Mouse (Mus musculus): ENCODE measurements around the gene Iqck. TPM values are rescaled to one million over a fixed set of nuclear protein-coding genes. Genes with fewer than 3 reads are reported as not detected.

Iqck gene
- polyA plus RNA-seq, 1 experiment from 2014 or later: 3.1 TPM

DNA sequence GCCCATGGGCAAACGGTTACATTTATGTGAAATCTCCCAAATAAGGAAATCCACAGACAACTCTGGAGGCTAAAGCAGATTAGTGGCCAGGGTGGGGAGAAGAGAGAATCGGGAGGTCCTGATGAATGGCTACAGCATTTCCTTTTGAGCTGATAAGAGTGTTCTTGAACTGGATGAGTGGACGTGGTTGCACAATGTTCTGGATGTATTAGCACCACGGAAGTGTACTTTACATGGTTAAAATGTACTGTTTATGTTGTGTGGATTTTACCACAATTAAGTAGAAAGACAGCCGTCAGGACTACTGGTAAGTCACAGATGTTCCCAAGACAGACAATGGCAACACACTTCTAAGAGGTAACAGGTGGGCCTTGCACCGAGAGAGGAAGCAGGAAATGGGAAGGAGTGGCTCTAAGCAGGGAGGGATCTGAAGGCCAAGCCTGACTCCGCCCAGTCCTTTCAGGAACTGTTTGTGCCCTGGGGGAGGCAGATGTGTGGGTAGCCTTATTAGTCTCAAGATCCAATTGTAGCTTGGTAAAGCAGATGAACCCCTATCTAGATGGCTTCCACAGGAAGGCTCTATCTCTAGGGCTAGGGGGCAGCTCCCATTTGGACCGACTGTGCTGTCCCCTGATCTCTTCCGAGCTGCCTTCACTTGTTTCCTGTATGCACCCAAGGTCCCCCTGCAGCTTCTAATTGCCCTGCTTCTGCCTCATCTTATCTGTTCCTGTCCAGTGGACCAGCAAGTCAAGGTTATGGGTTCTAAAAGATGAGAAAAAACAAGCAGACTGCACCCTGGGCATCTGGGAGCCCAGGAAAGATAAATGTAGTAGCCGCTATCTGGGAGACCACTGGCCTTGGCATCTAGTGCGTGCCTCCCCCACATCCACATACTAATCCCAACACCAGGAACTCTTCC, 82.2 kb downstream of the Iqck start:
- Histone ChIP-seq H3K27me3 (no peaks in the 10 kb centered on the region), H3K9ac (no peak overlapping the region), H3K4me3 (replicated peaks) (no peak overlapping the region), H3K4me1 (no peaks in the 10 kb centered on the region), H3K27ac (no peak overlapping the region), H3K9me3 (replicated peaks) (no peaks in the 10 kb centered on the region), H3K36me3 (no peaks in the 10 kb centered on the region), H3K4me2 (no peak overlapping the region)
- ATAC-seq (replicated peaks; ENCODE audit: low FRiP score): no peak
- 72% methylated on average over 11 of the region's 11 CpGs for WGBS

DNA sequence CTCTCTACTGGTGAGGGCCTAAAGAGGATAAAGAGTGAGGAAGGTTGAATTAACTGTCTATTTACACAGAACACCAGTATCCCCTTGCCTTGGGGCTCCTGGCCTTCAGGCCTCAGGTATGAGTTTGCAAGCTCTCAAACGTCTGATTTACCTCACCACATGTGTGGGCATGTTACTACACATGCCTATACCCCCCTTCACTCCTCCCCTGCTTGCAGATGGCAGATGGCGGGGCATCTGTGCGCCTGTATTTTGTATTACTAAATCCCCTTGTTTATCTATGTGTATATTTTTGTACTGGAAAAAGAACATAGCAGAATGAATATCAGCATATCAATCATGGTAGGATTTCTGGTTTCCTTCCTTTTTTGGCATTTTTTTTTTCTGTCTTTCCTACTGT, 86.7 kb downstream of the Iqck start:
- H3K9me3 ChIP-seq (replicated peaks): no peaks in the 10 kb centered on the region
- no peaks in the 10 kb centered on the region for H3K27me3 ChIP-seq
- H3K4me3 ChIP-seq (replicated peaks): no peak overlapping the region
- no peak overlapping the region for H3K9ac ChIP-seq
- H3K27ac ChIP-seq: no peak overlapping the region
- no peak overlapping the region for H3K4me2 ChIP-seq
- ATAC-seq (replicated peaks; ENCODE audit: low FRiP score): no peak
- no peaks in the 10 kb centered on the region for H3K36me3 ChIP-seq
- WGBS: 79% methylated on average over 3 of the region's 3 CpGs
- 0 out of 2 replicates have a peak, but pooled peaks cover 4% of the 10 kb centered on the region for H3K4me1 ChIP-seq

DNA sequence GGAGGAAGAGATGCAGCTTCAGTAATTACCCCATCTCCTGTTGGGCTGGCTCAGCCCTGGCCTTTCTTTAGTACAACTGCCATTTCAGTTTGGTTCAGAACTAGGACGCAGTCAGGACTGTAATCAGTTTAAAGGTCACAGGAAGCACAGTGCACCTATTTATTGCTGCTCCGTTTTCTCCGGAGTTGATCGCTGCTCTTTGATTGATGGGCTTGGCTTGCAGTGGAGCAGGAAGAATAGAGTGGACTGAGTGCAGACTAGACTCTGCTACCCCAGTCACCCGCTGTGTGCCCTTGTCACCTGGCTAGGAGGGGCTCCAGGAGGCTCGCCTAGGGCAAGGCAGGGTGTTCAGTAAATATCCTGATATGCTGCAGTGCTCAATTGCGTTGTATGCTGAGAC, 87.6 kb downstream of the Iqck start:
- WGBS: 22% methylated on average over 7 of the region's 7 CpGs
- ATAC-seq (replicated peaks; ENCODE audit: low FRiP score): no peak
- no peak overlapping the region for H3K4me2 ChIP-seq

DNA sequence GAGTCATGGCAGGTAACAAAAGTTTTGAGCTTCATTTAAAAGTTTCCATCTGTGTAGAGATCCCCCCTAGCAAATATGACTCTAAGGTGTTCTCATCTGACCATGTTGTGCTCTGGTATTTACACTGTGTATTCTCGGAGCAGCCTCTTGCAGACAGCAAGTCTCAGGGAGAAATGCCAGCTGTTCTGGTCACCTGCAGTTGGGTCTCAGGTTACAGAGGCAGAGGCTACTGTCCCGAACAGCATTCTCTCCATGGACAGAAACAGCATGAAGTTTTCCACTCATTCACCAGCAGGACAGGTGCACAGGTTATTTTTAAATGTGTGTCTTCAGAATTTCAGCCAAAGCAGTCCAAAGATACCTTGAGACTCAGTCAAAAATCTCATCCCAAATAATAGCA, 89.3 kb downstream of the Iqck start:
- WGBS: 13% methylated on average over 2 of the region's 2 CpGs
- no peak overlapping the region for H3K27ac ChIP-seq
- H3K4me1 ChIP-seq: 0 out of 2 replicates have a peak, but pooled peaks cover 5% of the 10 kb centered on the region
- no peaks in the 10 kb centered on the region for H3K9me3 ChIP-seq (replicated peaks)
- H3K4me3 ChIP-seq (replicated peaks): no peak overlapping the region
- H3K27me3 ChIP-seq: no peaks in the 10 kb centered on the region
- ATAC-seq (replicated peaks; ENCODE audit: low FRiP score): peak; percentile 66; the same call in 1 of the 2 replicates
- H3K36me3 ChIP-seq: no peaks in the 10 kb centered on the region
- no peak overlapping the region for H3K4me2 ChIP-seq
- H3K9ac ChIP-seq: no peak overlapping the region

More for the DNA sequence above, 87.6 kb downstream of the Iqck start:
- H3K9ac ChIP-seq: no peak overlapping the region
- no peaks in the 10 kb centered on the region for H3K27me3 ChIP-seq
- H3K4me3 ChIP-seq (replicated peaks): no peak overlapping the region
- H3K4me1 ChIP-seq: 0 out of 2 replicates have a peak, but pooled peaks cover 5% of the 10 kb centered on the region
- no peak overlapping the region for H3K27ac ChIP-seq
- H3K36me3 ChIP-seq: no peaks in the 10 kb centered on the region
- no peaks in the 10 kb centered on the region for H3K9me3 ChIP-seq (replicated peaks)

DNA sequence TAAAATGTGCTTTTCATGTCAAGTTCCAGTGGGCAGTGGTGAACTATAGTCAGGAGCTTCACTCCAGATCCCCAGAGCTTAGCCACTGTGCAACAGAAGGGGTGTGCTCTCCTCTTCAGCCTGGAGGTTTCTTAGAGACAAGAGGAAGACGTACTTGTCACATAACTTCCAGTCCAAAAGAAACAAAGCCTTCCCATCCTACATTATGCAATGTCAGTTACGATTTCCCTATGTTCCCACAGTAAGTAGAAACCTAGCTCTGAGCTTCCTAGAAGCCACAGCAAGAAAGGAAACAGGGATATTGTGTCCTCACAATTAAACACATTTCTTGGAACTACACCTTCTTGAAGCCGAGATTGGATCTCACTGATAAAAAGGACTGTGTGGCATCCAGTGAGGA, 91.7 kb downstream of the Iqck start:
- Histone ChIP-seq H3K4me1 (0 out of 2 replicates have a peak, but pooled peaks cover 5% of the 10 kb centered on the region), H3K27ac (no peak overlapping the region), H3K4me3 (replicated peaks) (no peak overlapping the region), H3K4me2 (no peak overlapping the region), H3K27me3 (no peaks in the 10 kb centered on the region), H3K36me3 (no peaks in the 10 kb centered on the region), H3K9me3 (replicated peaks) (no peaks in the 10 kb centered on the region), H3K9ac (no peak overlapping the region)
- ATAC-seq (replicated peaks; ENCODE audit: low FRiP score): no peak
- WGBS: 70% methylated on average over 3 of the region's 3 CpGs

DNA sequence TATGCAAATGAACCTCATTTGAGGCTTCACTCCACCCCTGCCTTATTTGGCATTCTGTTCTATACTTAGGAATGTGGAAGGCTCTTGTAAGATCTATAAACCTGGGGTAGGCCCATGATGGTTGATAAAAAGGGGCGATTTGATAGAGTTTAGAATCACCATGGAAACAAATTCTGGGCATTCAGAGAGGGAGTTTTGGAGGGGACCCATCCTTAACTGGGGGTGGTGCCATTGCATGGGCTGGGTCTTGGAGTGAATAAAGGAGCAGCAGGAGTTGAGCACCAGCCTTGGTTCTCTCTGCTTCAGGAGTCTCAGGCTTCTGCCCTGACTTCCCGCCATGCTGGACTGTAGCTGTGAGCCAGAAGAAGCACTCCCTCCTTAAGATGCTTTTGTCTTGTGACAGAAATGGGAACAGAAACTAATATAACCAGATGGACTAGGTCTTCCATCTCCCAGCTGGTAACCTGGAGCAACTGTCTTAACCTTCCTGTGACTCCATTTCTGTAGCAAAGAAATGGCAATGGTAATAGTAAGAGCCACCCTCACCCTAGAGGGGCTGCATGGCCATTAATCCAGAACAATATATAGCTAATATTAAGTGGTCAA, 93.2 kb downstream of the Iqck start:
- WGBS: 69% methylated on average over 2 of the region's 2 CpGs
- Histone ChIP-seq H3K27ac (no peak overlapping the region), H3K27me3 (no peaks in the 10 kb centered on the region), H3K36me3 (no peaks in the 10 kb centered on the region), H3K4me2 (no peak overlapping the region), H3K4me3 (replicated peaks) (no peak overlapping the region), H3K9me3 (replicated peaks) (no peaks in the 10 kb centered on the region), H3K4me1 (0 out of 2 replicates have a peak, but pooled peaks cover 2% of the 10 kb centered on the region), H3K9ac (no peak overlapping the region)
- no peak for ATAC-seq (replicated peaks; ENCODE audit: low FRiP score)

DNA sequence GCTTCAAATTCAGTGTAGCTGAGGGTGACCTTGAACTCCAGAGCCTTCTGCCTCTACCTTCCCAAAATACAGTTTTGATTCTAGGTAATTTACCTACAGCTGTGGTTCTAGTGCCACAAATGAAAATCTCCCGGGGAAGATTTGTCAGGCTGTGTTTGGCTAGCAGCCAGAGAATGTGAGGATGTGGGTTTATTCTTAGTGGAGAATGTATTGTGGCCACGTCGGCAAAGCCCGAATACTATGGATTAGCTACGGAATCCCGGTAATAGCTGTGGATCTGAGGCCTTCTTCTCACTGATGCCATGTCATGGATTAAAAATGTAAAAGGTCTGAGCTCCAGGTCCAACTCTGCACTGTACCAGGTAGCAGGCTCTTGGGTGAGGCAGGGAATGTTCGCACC, 94.2 kb downstream of the Iqck start:
- WGBS: 72% methylated on average over 7 of the region's 7 CpGs
- no peak for ATAC-seq (replicated peaks; ENCODE audit: low FRiP score)
- H3K27ac ChIP-seq: no peak overlapping the region

DNA sequence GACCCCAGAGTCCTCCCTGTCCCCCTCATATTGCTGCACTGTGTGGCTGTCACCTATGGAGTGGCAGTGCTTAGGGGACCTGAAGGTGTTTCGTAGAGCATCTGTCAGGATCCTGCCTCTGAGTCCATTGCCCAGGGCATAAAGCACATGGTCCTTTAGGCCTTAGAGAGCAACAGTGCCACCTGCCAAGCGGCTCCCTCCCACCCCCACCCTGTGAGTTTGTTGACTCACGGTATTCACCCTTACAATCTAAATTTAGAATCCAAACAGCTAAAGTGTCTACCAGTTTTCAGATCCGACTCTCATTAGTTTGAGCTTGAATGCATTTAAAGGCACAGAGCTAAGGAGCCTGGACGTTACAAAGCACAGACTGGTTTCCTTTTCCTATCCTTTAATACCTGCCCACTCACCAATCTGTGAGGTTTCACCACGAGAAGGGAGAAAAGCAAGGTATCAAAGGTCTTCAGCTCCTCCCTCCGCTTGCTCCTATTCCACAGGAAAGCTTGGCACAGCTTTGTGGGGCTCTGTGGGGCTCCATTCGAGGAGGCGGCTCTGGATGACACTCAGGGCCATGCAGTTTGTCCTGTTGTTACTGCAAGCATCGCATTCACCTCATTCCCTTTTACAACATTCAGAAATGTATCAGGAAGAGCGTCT, 98.2 kb downstream of the Iqck start:
- no peak overlapping the region for H3K4me2 ChIP-seq
- H3K36me3 ChIP-seq: no peaks in the 10 kb centered on the region
- H3K27me3 ChIP-seq: no peaks in the 10 kb centered on the region
- H3K27ac ChIP-seq: no peak overlapping the region
- no peaks in the 10 kb centered on the region for H3K9me3 ChIP-seq (replicated peaks)
- ATAC-seq (replicated peaks; ENCODE audit: low FRiP score): no peak
- H3K4me3 ChIP-seq (replicated peaks): no peak overlapping the region
- H3K4me1 ChIP-seq: no peaks in the 10 kb centered on the region
- WGBS: 65% methylated on average over 11 of the region's 11 CpGs
- H3K9ac ChIP-seq: no peak overlapping the region

More for the DNA sequence above, 94.2 kb downstream of the Iqck start:
- H3K9me3 ChIP-seq (replicated peaks): no peaks in the 10 kb centered on the region
- no peak overlapping the region for H3K4me2 ChIP-seq
- 0 out of 2 replicates have a peak, but pooled peaks cover 2% of the 10 kb centered on the region for H3K4me1 ChIP-seq
- H3K27me3 ChIP-seq: no peaks in the 10 kb centered on the region
- H3K36me3 ChIP-seq: no peaks in the 10 kb centered on the region
- no peak overlapping the region for H3K4me3 ChIP-seq (replicated peaks)
- no peak overlapping the region for H3K9ac ChIP-seq

DNA sequence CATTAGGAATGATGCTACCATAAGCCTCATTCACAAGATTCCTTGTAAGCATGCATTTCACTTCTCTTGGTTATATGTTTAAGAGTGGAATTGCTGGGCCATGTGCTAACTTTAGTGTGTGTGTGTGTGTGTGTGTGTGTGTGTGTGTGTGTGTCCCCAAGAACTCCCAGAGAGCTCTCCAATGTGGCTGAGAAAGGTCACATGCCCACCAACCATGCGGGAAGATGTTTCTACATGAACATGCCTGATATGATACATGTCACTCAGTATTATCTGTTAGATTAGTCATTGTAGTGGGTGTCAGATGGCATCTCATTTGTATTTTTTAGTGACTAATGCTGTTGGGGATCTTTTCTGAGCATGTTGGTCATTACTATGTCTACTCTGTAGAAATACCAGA, 99.4 kb downstream of the Iqck start:
- Histone ChIP-seq H3K9me3 (replicated peaks) (no peaks in the 10 kb centered on the region), H3K36me3 (no peaks in the 10 kb centered on the region), H3K4me1 (no peaks in the 10 kb centered on the region), H3K9ac (no peak overlapping the region), H3K4me2 (no peak overlapping the region), H3K27ac (no peak overlapping the region), H3K27me3 (no peaks in the 10 kb centered on the region), H3K4me3 (replicated peaks) (no peak overlapping the region)
- no peak for ATAC-seq (replicated peaks; ENCODE audit: low FRiP score)
- WGBS: 100% methylated on average over 1 of the region's 1 CpGs

DNA sequence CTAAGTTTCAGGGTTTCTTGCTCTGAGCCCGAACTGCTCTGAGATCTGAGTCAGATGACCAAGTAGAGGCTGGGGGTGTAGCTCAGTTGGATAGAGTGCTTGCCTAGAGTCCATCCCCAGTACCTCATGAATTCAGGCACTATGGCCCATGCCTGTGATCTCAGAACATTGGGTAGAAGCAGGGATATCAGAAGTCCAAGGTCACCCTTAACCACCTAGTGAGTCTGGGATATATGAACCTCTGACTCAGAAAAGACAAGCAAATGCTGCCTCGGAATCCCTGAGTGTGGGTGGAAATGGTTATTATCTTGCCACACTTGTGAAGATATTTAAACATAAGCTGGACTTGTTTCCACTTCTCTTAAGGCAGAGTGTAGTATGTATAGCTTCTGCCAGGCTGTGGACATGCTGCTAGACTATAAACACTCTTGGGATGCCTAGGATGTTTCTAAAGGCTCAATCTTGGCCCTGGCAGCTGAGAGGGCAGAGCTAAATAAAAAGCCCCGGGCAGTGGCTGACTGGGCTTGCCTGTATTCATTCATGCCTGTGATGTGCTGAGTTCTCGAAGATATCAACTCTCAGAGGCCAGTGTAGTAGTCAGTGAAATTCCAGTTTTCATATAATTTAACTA, 101.2 kb downstream of the Iqck start:
- WGBS: 81% methylated on average over 4 of the region's 4 CpGs
- no peaks in the 10 kb centered on the region for H3K9me3 ChIP-seq (replicated peaks)
- no peak overlapping the region for H3K27ac ChIP-seq
- no peak overlapping the region for H3K4me2 ChIP-seq
- no peaks in the 10 kb centered on the region for H3K4me1 ChIP-seq
- ATAC-seq (replicated peaks; ENCODE audit: low FRiP score): no peak
- no peaks in the 10 kb centered on the region for H3K27me3 ChIP-seq
- no peaks in the 10 kb centered on the region for H3K36me3 ChIP-seq
- H3K4me3 ChIP-seq (replicated peaks): no peak overlapping the region
- H3K9ac ChIP-seq: no peak overlapping the region

DNA sequence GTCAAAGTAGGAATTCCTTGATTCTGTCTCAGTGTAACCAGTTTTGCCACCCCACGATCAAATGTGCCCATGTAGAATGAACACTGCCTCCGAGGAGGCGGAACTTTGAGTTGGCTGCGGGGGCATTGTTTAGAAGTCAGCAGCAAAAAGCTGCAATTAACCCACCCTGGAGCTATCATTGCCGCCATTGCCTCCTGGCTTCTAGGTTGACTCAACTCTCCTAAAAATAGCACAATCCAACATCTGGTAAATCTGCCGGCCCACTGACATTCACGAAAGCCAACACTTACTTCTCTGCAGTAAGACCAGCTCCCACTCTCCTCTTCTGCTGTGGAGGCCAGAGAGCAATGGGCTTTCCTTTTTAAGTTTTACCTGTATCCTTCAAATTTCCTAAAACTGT, 103.7 kb downstream of the Iqck start:
- 55% methylated on average over 7 of the region's 7 CpGs for WGBS
- no peaks in the 10 kb centered on the region for H3K4me1 ChIP-seq
- H3K9me3 ChIP-seq (replicated peaks): no peaks in the 10 kb centered on the region
- H3K4me3 ChIP-seq (replicated peaks): no peak overlapping the region
- no peak overlapping the region for H3K27ac ChIP-seq
- no peaks in the 10 kb centered on the region for H3K36me3 ChIP-seq
- ATAC-seq (replicated peaks; ENCODE audit: low FRiP score): no peak
- H3K27me3 ChIP-seq: no peaks in the 10 kb centered on the region
- no peak overlapping the region for H3K4me2 ChIP-seq
- H3K9ac ChIP-seq: no peak overlapping the region

DNA sequence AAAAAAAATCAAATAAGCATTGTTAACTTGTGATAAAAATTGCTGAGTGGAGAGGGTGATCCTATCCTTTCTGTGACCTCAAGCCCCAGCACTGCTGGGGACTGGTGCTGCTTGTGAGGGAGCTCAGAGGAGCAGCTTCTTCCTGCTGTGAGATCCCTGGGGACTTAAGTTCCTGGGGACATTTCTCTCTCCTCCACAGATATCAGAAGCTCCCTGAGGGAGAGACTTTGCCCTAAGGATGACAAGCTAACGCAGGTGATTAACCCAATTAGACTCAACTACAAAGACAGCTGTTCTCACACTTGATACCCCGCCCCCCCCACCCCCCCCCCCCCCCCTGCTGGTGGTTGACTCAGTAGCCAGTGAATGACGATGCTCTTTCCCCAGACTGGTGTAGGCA, 109.2 kb downstream of the Iqck start:
- no peak for ATAC-seq (replicated peaks; ENCODE audit: low FRiP score)
- Histone ChIP-seq H3K36me3 (no peaks in the 10 kb centered on the region), H3K4me3 (replicated peaks) (no peak overlapping the region), H3K9me3 (replicated peaks) (no peaks in the 10 kb centered on the region), H3K9ac (no peak overlapping the region), H3K27me3 (no peaks in the 10 kb centered on the region), H3K27ac (no peak overlapping the region), H3K4me2 (no peak overlapping the region), H3K4me1 (no peaks in the 10 kb centered on the region)
- 0% methylated on average over 1 of the region's 3 CpGs for WGBS

Data from kidney, embryonic 15.5 days (tissue).